Mouse (Mus musculus) adrenal gland, postnatal 4 days (tissue): ENCODE measurements around the gene Galnt5. TPM values are rescaled to one million over a fixed set of nuclear protein-coding genes. Genes with fewer than 3 reads are reported as not detected.
A peak's percentile ranks its signal among the peaks of the same experiment; 100 is the strongest.

ENCODE experiments used
- DNase-seq, 2 experiments: peaks; one replicate each; pipeline ENCODE4 v3.0.0; 2021 to 2022; ENCODE audit warnings: low spot score in 2 of 2, mixed read lengths in 2 of 2
- long read RNA-seq, 2 experiments: library from polyadenylated mRNA; stranded (forward); transcript quantifications; one replicate each; pipeline ENCODE4 v2.0.0; 2021
- total RNA-seq, 2 experiments: library from RNA; stranded (reverse); gene quantifications; 2 replicates each; pipeline ENCODE4 v1.2.3; 2021

Galnt5 gene
- total RNA-seq = under 1 TPM; 0.20 to 0.34 TPM
- long read RNA-seq, experiment 1 = 0 reads
- long read RNA-seq, experiment 2 = 0 reads

DNA sequence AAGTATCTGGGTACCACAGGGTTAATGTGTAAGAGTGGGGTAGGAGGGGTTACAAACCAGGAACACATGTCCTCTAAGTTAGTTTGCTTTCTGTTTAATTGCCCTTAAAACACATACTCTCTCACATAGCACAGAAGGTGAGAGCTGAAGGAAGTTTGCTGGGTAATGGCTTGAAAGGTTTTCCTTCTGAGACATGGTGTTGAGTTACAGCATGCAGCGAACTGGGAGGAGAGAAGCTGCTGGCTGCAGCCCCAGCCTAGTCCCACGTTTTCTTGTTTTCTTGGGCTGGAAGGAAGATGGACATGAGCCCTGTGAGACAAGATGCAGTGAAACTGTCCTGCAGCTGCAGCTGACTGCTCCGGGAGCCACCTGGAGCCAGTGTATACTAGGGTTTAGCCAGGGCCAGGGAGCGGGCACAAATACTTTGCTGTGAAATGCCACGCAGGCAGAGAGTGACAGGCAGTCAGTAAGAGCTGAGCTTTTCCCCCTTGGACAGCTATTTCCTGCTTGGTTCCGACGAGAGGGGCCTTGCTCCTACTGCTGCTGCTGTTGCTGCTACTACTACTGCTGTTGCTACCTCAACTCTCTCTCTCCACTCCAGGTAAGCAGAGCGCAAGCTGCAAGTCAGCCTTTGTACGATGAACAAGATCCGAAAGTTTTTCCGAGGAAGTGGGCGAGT, at the start of gene Galnt5:
Gene Galnt5 (plus strand): TSS at position 133 of the 679 bp plus-strand sequence.
- no peak for DNase-seq

- no peak for DNase-seq
Observed at GRCm38 (mm10) chr2:57951620-57952019, 46.1 kb upstream of the Galnt5 start.

- no peak for DNase-seq
Observed at GRCm38 (mm10) chr2:57960786-57961185, 36.9 kb upstream of the Galnt5 start.

DNA sequence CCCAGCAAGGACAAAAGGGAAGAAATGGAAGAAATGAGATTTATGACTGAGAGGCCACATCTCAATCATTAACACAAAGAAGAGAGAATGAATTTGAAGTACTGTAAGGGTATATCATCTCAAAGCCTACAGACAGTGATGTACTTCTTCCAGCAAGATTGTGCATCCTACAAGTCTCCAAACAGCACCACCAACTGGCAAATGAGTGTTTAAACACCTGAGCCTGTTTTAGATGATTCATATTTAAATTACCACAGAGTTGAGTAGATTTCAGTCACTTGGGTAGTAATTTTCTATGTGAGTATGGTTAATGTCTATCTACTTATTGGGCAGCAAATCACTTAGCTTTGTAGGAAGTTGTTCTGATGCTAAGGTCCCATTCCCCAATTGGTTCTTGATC, 15.4 kb upstream of the Galnt5 start:
- no peak for DNase-seq

GRCm38 (mm10) chr2:57991084-57991483, 6.6 kb upstream of the Galnt5 start:
- no peak for DNase-seq

DNA sequence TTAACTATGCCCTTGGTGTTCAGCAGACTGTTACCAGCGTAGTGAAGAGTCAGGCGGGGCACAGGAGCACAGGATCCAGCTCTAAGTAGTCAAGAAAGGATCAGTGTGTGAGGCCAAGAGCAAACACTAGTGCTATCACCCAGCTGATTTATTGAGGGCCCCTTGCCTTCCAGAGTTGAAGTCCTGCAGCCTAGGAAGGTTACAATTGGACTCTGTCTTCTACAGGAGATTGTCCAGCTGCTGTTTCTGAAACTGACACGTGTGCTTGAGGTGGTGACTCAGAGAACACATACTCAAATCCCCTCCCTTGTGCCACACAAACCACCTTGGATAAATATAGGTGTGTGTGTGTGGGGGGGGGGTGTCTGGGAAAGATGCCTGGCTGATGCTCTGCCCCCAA, 3.8 kb downstream of the Galnt5 start:
- no peak for DNase-seq

DNA sequence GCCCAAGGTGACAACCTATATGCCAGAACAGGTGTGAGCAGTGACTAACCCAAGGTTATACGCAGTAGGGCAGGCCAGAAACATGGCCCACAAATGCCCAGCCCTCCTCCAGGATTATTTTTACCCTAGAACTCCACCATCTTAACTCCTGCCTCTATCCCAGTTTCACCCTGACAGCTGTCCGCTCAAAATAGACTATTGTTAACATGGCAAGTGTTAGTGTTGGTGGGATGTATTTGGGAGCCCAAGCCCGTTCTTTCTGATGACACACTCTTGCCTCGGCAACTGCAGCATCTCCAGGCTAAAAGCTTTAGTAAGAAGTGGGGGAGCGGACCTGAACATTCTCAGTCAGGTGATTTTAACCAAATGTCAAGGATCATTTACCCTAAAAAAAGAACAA, 9.4 kb downstream of the Galnt5 start:
- DNase-seq = no peak

- no peak for DNase-seq
Observed at GRCm38 (mm10) chr2:58023556-58023955, 25.9 kb downstream of the Galnt5 start.

DNA sequence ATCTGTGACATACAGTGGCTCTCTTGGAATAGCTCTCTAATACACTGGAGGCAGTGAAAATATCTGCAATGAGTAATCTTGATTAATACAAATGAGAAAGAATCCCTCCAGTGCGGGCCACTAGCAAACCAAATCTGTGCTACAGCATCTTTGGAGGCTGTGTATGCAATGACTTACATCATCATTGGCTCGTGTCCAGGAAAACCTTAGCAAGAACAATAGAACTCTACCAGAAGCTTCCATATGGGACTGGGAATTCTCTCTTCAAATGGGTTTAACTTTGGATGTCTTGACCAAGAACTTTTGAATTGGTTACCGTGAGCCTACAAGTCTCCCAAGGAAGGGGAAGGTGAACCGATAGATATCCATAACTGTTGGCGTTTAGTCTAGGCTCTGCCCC, 29.1 kb downstream of the Galnt5 start:
- DNase-seq = no peak

DNA sequence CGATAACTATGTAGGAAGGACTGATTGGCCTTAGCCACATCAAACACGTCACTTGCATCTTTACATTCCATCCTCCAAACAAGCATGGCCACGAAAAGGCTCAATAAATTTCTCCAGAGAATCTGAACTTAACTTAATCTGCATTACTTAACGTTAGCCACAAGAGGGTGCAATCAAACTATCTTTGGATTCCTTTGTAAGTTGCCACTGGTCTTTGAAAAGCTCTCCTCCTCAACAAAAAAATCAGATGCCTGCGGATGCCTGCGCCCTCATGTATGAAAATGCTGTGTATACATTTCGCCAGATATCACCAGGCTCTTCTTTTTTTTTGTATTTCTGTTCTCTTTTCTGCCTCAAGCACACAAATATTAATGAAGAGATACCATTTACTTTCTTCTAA, 31.7 kb downstream of the Galnt5 start:
- no peak for DNase-seq

- DNase-seq = no peak
Observed at GRCm38 (mm10) chr2:58031431-58031830, 33.7 kb downstream of the Galnt5 start.

DNA sequence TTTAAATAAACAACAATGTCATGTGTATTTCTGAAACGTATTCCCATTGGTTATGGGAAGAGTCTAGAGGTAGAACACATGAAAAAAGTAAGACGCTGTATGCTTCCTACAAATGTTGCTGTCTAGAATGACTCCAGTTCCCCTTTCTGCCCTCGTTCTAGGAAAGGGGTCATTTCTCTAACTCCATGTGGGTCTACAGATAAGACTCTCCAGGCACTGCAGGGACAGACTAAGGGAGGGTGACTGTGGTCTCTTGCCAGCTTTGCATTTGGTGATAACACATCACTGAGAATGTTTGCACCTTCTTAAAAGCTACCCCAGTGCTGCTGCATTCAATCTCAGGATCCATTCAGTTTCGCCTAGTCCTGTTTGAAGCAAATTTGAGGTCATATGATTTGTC, 38.0 kb downstream of the Galnt5 start:
- DNase-seq = no peak

GRCm38 (mm10) chr2:58036926-58037325, 39.2 kb downstream of the Galnt5 start:
- DNase-seq = no peak

- DNase-seq = no peak
Observed at GRCm38 (mm10) chr2:58041867-58042266, 44.2 kb downstream of the Galnt5 start.

DNA sequence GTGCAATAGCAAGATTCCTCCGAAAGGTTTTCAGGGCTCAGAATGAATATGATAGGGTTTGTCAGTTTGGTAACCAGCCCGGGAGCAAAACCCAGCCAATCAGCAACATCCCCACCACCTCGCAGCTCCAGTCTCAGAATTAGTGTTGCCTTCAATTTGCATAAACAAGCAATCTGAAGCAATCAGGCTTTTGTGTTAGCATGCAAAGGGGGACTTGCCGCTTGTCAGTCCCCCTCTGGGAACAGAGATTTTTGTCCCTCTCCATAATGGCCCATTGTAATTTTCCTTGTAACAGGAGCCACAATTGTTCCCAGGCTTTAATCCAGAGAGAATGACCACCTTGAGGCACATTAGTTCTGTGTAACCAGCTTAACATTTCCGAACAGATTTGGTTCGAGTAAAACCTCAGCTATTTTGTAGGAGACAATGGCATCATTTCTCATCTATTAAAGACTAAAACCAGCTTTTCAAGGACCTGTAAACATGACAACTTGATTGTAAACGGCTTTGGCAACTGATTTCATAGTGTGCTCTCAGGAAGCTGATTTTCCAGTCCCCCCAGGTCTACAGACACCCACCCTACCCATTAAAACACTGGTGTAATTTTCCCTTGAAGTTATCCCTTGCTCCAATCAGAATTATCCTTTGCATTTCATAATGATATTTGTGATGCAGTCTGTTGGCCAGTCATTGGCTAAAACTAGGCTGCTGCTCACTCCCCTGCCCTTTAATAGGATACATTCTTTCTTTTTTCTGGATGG, 55.3 kb downstream of the Galnt5 start, which contains the start of gene Ermn:
Gene Ermn (minus strand): TSS at position 44 of the 761 bp plus-strand sequence.
- DNase-seq = no peak

DNA sequence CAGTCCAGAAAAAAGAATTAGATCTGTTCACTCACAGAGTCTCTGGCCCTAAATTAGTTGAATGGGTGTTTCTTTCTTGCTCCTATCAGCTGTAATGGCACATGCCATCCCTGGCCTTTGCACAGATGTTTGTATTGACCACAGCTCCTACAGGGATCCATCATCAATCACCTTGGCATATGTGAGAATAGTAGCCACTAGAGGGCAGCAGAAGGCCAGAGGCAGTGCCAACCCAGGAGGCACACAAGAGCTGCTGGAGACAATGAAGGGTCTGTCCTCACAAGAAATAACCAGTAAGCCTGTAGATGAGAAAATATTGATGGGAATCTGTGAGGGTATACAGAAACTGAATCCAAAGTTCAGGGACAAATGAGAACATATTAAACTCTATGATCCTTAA, 57.7 kb downstream of the Galnt5 start:
- peak in 1 of 2 experiments; percentile 35 for DNase-seq

GRCm38 (mm10) chr2:58079849-58080248, 82.2 kb downstream of the Galnt5 start:
- DNase-seq = no peak

DNA sequence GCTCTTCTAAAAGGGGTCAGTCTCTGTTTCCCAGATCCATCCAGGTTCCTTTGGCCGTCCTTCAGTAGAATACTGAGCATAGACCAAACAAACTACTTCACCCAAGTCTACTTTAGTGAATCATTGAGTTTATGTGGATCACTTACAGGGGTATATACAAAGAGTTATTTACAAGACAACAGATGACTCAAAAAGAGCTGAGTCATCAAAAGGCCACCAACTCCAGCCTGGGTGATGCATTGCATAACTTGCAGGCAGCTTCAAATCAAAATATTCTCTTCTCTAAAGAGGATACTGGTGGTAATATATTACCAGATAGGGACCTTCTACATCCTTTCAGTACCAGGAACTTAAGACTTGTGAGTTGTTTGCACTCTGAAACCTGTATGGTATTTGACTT, 88.7 kb downstream of the Galnt5 start:
- DNase-seq = no peak

DNA sequence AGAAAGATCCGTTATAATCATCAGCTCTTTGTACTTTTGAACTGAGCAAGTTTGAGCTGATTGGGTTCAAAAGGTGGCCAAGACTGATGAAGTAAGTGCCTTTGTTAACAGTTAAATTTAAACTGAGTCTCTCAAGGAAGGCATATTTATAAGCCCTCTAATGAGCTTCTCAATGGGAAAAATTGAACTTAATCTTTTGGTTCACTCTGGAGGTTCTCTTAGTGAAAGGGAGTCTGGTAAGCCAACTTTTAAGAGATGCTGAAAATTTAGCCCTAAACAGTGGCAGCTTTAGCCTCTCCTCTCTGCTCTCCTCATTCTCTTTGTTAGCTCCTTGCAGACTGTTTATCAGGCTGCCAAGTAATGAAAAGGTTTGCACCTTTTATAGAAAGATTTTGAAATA, 97.1 kb downstream of the Galnt5 start:
- DNase-seq = no peak
